Mouse (Mus musculus) spleen, adult 2 months (tissue): ENCODE data around the gene Zbtb14.

Experiments
- CTCF ChIP-seq: fragments of 200-500 bp; IDR thresholded peaks from 2 replicates; pipeline ENCODE4 v1.5.1; 2011; ENCODE audit warnings: mild to moderate bottlenecking, inconsistent platforms; ENCODE audit not compliant: insufficient read depth, insufficient read length, insufficient replicate concordance; ENCODE audit errors: extremely low read depth
- POLR2A ChIP-seq: fragments of 200-500 bp; IDR thresholded peaks from 2 replicates; pipeline ENCODE4 v1.6.1; 2011; ENCODE audit warnings: low read depth, low read length, inconsistent platforms

- TF ChIP-seq CTCF (no peak), POLR2A (no peak)
Measured at GRCm38 (mm10) chr17:69417724-69418373, 35.0 kb downstream of the Zbtb14 start.
